Comparison of ENCODE assay signal across 19 mouse cellular contexts in genomic region chr19:10772866-10773265, GRCm38 (mm10). TPM values are rescaled to one million over a fixed set of nuclear protein-coding genes. Genes with fewer than 3 reads are reported as not detected.
"Had no signal": no experiment of that assay in that cellular context is flagged by ENCODE, and none has a peak within 500 bp of the region (broad histone marks: within the 10 kb centered on the region; RNA-seq: fewer than 3 reads in every experiment).

No protein-coding gene starts in this region.

- H3K9me3 ChIP-seq: liver, embryonic 13.5 days; midbrain, embryonic 12.5 days; midbrain, embryonic 15.5 days; neural tube, embryonic 13.5 days; stomach, embryonic 15.5 days had no signal

- H3K27me3 ChIP-seq: liver, embryonic 13.5 days; midbrain, embryonic 12.5 days; midbrain, embryonic 15.5 days; neural tube, embryonic 13.5 days; stomach, embryonic 15.5 days had no signal

- ATAC-seq: intestine, postnatal 0 days; midbrain, embryonic 15.5 days had no signal

- DNase-seq: kidney, adult 2 months; kidney, postnatal 25 days; liver, embryonic 13.5 days; lung, adult 2 months; lung, postnatal 14 days; retina, postnatal 1 day; right cerebral cortex, postnatal 25 days; spleen, adult 18-20 months; thymus, postnatal 4 days had no signal

- H3K4me2 ChIP-seq: liver, embryonic 13.5 days; midbrain, embryonic 12.5 days; midbrain, embryonic 15.5 days; neural tube, embryonic 13.5 days; stomach, embryonic 15.5 days had no signal

- H3K4me3 ChIP-seq: liver, embryonic 13.5 days; midbrain, embryonic 12.5 days; midbrain, embryonic 15.5 days; neural tube, embryonic 13.5 days; stomach, embryonic 15.5 days had no signal

- H3K36me3 ChIP-seq: liver, embryonic 13.5 days; midbrain, embryonic 12.5 days; midbrain, embryonic 15.5 days; neural tube, embryonic 13.5 days; stomach, embryonic 15.5 days had no signal

- H3K4me1 ChIP-seq: liver, embryonic 13.5 days; stomach, embryonic 15.5 days had no signal

- H3K27ac ChIP-seq: kidney, postnatal 0 days; liver, embryonic 13.5 days; macrophage; midbrain, embryonic 12.5 days; midbrain, embryonic 15.5 days; neural tube, embryonic 13.5 days; stomach, embryonic 15.5 days had no signal

- H3K9ac ChIP-seq: liver, embryonic 13.5 days; midbrain, embryonic 12.5 days; midbrain, embryonic 15.5 days; neural tube, embryonic 13.5 days; stomach, embryonic 15.5 days had no signal

RNA-seq across cellular contexts. Expression of gene Cd5, which starts 34.1 kb away (rescaled TPM):
- total RNA-seq: left cerebral cortex, postnatal 36 days had no signal
- polyA plus RNA-seq: limb, embryonic 11.5 days; liver, embryonic 13.5 days; liver, embryonic 16.5 days had no signal

RNA-seq across cellular contexts. Expression of gene Cd6, which starts 57.0 kb away (rescaled TPM):
- polyA plus RNA-seq: kidney, postnatal 0 days; midbrain, embryonic 12.5 days; neural tube, embryonic 13.5 days had no signal
